Mouse (Mus musculus) liver, postnatal 0 days (tissue): ENCODE measurements around the gene Dlg2.

Experiments used
- CTCF ChIP-seq: sonication (generic); IDR thresholded peaks from 2 replicates; pipeline ENCODE4 v1.5.1; 2016; ENCODE audit warnings: antibody characterized with exemption, low read depth
- EP300 ChIP-seq: IDR thresholded peaks from 2 replicates; pipeline ENCODE4 v1.6.1; 2016; ENCODE audit warnings: antibody characterized with exemption, low read depth, mild to moderate bottlenecking

DNA sequence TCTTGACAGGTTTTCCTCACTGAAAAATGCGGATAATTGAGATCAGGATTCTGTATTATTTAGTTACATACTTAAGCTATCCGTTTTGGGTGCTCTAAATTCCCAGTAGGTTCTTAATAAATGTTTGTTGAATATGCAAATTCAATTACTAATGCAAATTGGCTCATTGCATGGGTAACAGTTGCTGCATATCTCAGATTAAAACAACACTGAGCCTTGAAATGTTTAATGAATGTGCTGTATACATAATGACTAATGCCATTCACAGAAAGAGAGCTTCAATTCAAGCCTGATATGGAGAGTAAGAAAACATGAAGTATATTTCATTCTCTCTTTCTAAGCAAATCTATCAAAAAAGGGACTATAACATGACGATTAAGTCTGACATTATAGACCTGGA, 1039.8 kb downstream of the Dlg2 start:
- TF ChIP-seq CTCF (no peak), EP300 (no peak)
